Mouse (Mus musculus): ENCODE measurements around the gene Flnc.
"Not testable (repeated sequence)": the region's sequence is repeated elsewhere in the genome, so short reads cannot be mapped to it uniquely, and the experiment has no call there.

Gene Flnc

DNA sequence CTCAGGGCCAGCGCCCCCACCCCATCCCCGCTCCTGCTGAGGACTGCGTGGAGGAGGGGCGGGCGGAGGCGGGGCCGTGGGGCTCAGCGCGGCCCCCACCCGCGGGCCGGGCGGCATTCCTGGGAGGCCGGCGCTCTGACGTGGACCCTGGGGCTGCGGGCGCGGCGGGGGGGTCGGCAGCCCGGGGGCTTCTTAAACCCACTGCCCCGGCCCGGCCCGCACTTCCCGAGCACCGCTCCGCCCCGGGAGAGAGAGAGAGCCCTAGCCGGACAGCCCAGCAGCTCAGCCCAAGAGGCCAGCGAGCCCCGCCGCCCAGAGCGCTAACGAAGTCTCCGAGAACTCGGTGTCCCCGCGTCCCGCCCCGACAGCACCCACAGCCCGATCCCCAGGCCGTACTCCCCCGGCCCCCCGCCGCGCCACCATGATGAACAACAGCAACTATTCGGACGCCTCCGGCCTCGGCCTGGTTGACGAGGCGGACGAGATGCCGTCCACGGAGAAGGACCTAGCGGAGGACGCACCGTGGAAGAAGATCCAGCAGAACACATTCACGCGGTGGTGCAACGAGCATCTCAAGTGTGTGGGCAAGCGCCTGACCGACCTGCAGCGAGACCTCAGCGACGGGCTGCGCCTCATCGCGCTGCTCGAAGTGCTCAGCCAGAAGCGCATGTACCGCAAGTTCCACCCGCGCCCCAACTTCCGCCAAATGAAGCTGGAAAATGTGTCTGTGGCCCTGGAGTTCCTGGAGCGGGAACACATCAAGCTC lies at the start of gene Flnc:
TSS of gene Flnc (plus strand) at position 219 of the 766 bp plus-strand sequence.
- DNase-seq (ENCODE audit: low spot score in 2 of 2), result peak; percentile 11 to 61

GRCm38 (mm10) chr6:29388052-29388518 lies 45.0 kb upstream of the Flnc start, which contains the start of gene Opn1sw:
Opn1sw (minus strand) TSS chr6:29388468.
- peak in 1 of 2 experiments; percentile 54 for DNase-seq (ENCODE audit: low spot score in 2 of 2)

GRCm38 (mm10) chr6:29388606-29389080 lies 44.4 kb upstream of the Flnc start:
- peak; percentile 26 to 62 for DNase-seq (ENCODE audit: low spot score in 2 of 2)

DNA sequence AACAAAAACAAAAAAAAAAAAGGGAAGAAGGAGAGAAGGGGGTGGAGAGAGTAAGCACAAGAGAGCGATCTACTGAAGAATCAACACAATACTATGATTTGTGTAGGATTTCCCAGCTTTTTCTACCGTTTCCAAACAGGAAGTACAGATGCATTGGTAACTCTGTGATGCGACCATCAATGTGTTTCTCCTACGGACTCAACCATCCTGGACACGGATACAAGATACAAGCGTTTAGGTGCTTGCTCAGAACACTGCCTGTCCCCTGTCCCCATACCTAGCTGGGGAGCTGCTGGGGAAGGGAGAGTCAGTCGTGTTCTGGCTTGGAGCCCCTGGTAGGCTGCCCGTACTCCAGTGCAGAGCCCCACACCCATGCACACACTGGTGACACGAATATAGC lies 43.6 kb upstream of the Flnc start:
- no peak for DNase-seq (ENCODE audit: low spot score in 2 of 2)

- DNase-seq (ENCODE audit: low spot score in 2 of 2), result not testable (repeated sequence)
These were observed 42.6 kb upstream of the Flnc start for GRCm38 (mm10) chr6:29390500-29390899.

DNA sequence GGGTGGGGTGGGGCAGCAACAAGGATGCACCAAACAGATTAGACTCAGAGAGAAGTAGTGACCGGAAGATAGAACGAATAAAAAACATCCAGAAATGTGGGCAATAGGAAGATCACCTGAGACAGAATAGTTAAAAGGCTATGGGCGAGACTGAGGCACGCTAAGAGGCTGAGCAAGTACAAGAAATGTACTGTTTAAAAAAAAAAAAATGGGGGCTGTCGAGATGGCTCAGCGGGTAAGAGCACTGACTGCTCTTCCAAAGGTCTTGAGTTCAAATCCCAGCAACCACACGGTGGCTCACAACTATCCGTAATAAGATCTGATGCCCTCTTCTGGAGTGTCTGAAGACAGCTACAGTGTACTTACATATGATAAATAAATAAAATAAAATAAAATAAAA lies 41.8 kb upstream of the Flnc start:
- not testable (repeated sequence) for DNase-seq (ENCODE audit: low spot score in 2 of 2)

DNA sequence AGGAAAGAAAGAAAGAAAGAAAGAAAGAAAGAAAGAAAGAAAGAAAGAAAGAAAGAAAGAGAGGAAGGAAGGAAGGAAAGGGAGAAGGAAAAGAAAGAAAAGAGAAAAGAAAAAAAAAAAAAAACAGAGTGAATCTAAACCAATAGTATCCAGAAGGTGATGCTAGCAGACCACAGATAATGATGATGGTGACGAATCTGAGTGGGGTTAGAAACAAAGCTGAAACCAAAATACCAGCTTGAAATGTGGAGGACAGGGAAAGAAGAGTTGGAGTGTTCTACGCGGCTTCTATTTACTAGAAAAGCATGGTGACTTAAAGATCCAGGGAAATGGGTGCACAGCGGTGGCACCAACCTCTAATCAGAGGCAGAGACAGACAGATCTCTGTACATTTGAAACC lies 41.3 kb upstream of the Flnc start:
- DNase-seq (ENCODE audit: low spot score in 2 of 2), result no peak

DNA sequence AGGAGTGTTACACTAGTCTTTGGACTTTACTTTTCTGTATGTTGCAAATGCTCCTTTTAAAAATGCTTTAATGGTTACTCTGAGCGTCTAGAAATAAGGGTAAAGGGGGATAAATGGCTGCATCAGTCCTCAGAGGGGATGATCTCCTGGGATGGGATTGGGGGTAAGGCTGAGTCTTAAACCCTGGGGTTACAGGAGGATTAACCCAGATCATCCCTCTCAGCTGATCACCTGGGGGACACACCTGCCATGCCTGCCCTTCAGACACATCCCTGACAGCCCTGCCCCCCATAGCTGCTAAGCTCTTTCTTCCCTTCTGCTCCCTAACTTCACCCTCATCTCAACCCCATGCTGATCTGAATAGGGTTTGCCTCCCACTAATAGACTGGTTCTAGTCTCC lies 38.8 kb upstream of the Flnc start:
- DNase-seq (ENCODE audit: low spot score in 2 of 2), result no peak

DNA sequence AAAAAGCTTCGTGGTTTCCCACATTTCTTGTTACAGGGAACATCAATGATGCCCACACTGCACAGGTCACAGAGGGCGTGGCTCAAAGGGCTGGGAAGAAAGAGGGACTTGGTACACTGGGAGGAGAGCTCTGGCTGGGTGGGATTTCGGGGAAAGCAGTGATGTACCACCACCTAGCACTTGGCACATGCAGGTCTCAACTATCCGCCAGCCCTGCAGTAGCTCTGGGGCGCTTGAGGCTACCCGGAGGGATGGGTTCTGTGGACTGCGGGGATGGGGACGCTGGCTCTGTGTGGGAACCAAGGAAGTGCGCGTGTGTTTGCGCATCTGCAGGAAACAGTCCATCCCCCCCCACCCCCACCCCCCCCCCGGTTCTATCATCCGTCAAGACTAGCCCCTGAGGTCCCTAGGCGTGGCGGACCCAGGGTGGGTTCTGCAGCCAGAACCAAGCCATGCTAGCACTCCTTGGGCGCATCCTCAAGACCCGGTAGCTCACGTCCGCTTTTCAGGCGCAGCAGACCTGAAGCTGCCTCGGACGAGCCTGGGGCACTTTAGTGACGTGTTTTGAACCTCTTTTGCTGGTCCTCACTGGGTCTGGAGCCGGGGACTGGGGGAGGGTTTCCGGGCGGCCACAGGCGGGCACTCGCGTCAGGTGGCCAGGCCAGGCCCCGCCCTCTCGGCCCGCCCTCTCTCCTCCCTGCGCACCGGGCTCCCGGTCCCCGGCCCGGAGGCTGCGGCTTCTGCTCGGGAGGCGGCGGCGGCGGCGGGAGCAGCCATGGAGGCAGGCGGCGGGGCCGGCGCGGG lies 36.9 kb upstream of the Flnc start, which contains the start of gene Ccdc136:
TSS of gene Ccdc136 (plus strand) at position 400 of the 804 bp plus-strand sequence.
- DNase-seq (ENCODE audit: low spot score in 2 of 2), result no peak

- peak in 1 of 2 experiments; percentile 61 for DNase-seq (ENCODE audit: low spot score in 2 of 2)
These were observed 36.1 kb upstream of the Flnc start for GRCm38 (mm10) chr6:29396714-29397540.

DNA sequence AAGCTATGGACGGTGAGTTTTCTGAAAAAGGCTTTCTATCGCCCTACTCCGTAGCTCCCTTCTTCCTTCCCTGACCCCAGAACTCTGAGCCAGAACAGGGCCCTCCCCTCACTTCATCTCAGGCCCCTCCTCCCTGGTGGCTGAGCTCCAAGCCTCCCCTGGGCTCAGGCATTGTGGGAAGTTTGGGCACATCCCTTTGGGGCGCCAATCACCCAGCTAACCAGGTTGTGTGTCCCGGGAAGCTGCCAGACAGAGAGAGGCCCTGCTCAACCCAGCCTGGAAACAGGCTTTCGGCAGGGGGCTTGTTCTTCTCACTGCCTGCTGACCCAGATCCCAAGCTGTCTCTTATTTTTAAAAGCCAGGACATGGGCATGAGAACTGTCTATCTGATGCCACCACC lies 35.5 kb upstream of the Flnc start:
- DNase-seq (ENCODE audit: low spot score in 2 of 2), result peak in 1 of 2 experiments; percentile 50

DNA sequence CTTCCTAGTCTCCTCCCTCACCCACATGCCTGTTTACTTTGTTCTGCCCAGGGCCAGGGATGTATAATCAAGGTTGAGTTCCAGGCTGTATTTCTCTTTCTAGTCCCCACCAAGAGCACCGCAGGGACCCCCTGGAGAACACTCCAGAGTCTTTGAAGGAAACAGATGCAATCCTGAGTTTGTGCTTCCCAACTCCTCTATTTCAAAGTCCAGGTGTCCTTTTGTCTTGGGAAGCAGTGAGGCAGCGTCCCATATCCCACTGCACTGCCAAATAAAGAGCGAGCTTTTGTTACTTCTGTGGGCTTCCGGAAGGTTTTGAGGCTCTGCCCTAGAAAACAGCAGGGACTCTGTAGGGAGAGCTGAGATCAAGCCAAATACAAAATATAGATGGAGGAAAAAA lies 33.2 kb upstream of the Flnc start:
- DNase-seq (ENCODE audit: low spot score in 2 of 2), result no peak

GRCm38 (mm10) chr6:29402693-29403342 lies 30.2 kb upstream of the Flnc start:
- peak in 1 of 2 experiments; percentile 59 for DNase-seq (ENCODE audit: low spot score in 2 of 2)

DNA sequence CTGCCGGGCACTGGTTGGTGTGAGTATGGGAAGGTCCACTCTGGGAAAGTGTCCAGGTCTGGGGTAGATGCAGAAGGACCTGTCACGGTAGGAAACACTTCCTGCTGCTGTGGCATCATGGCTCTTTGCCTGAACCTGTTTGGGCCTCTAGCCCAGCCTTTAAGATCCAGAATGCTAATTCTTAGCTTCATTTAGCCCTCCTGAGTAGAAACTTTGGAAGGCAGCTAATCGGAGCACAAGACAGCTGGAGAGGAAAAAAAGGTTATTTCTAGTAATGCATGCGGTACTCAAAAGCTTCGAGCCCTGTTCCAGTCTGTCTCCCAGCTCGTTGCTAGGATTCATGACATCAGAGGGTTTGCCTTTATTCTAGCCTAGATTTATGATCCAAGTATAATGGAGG lies 26.6 kb upstream of the Flnc start:
- DNase-seq (ENCODE audit: low spot score in 2 of 2), result no peak

DNA sequence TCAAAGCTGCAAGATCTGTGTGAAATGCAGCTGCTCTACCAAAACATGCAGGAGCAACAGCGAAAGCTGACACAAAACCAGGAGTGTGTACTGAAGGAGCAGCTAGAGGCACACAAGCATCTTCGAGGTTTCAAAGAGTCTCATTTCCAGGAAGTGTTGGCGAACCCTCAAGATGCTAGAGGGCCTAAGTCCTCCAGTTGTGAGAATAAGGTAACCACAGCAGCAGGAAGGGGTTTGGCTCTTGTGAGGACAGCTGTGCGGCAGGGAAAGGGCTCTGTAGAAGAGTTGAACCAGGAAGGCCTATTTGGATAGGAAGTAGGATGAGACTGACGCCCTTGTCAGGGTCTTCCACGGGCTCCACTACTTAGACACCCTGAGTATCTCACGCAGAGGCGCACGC lies 17.6 kb upstream of the Flnc start:
- no peak for DNase-seq (ENCODE audit: low spot score in 2 of 2)

DNA sequence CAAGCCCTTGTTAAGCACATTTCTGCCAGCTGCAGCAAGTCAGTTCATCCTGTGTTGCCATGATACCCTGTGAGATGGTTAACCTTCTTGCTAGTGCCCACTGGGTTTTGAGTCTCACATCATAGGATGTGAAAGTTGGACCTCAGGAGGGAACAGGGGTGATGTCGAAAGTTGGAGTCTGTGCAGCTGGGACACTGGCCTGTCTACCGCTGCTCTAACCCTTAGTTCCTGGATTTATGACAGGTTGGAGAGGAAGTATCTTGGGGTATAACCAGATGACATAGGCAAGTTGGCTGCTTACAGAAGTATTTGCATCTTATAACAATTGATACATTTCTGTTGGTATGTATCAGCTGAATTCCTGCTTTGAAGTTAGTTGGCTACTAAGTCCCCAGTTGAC lies 12.5 kb upstream of the Flnc start:
- no peak for DNase-seq (ENCODE audit: low spot score in 2 of 2)

- no peak for DNase-seq (ENCODE audit: low spot score in 2 of 2)
These were observed 7.9 kb upstream of the Flnc start for GRCm38 (mm10) chr6:29425118-29425517.

DNA sequence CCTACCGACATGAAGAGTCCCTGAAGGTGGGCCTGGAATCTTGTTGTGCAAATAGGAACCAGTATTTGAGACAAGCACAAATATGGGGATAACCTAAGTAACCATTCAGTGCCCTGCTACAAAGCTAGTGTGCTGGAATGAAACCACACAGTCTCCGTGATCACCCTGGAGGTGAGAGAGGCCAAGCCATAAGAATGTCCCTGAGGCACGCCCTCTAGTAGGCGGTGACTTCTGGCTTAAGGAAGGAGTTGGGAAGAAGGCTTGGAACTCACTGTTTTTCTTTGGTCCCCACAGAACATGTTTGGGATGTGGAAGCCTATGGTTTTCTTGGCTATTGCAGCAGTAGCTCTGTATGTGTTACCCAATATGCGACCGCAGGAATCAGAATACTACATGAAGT lies 6.7 kb upstream of the Flnc start:
- DNase-seq (ENCODE audit: low spot score in 2 of 2), result no peak

GRCm38 (mm10) chr6:29428171-29428570 lies 4.9 kb upstream of the Flnc start:
- DNase-seq (ENCODE audit: low spot score in 2 of 2), result no peak

DNA sequence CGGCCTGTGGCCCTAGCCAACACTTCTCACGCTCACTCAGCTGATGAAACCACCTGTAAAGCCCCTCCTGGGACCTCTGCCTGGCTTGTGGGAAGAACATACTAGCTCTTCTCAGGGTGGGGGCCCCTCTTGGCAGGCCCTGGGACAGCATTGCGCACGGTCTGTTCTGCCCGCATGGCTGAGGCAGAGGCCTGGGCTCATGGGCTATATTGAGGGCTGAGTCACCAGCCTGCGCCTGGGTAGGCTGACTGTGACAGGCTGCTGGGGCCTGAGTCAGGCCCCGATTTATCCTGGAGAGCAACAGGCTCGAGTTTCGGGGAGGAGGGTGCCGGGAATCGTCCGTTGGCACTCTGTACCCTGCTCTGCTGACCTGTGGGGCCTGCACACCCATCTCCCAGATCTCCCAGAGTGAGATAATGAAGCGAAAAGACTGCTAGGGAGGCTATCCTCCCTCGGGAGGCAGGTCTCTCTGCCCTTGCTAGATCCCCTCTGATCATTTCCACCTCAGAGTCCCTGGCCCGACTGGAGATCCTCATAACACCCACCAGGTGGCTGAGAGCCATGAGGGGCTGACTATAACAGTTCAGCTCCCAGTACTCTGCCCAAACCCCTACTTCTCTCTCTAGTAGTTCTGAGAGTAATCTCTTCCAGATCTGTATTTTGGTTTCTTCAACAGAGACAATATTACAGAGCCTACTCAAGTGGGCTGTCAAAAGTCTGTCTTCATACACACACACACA lies 2.2 kb upstream of the Flnc start:
- DNase-seq (ENCODE audit: low spot score in 2 of 2), result peak in 1 of 2 experiments; percentile 11
